Mouse (Mus musculus): Measurements from ENCODE around the gene Nrsn2. TPM values are rescaled to one million over a fixed set of nuclear protein-coding genes. Genes with fewer than 3 reads are reported as not detected.

Gene Nrsn2
- total RNA-seq, 2 experiments from 2014 or later = 38.3 to 57.6 TPM

- DNase-seq (ENCODE audit: low spot score in 2 of 2) = no peak
- intact Hi-C loops (cut with DNase I) = no loop called here
Measured at GRCm38 (mm10) chr2:152323971-152324370, 52.5 kb downstream of the Nrsn2 start.

GRCm38 (mm10) chr2:152322198-152322597 is 54.2 kb downstream of the Nrsn2 start:
- intact Hi-C loops (cut with DNase I) = no loop called here

GRCm38 (mm10) chr2:152321558-152321957 is 54.9 kb downstream of the Nrsn2 start:
- DNase-seq (ENCODE audit: low spot score in 2 of 2) = no peak
- intact Hi-C loops (cut with DNase I) = no loop called here

More at GRCm38 (mm10) chr2:152322198-152322597, 54.2 kb downstream of the Nrsn2 start:
- no peak for DNase-seq (ENCODE audit: low spot score in 2 of 2)

Other genes with a start within 250 kb of the Nrsn2 start
- 1 to 10 TPM in 1 of 2 experiments, under 1 TPM in 1; 0.75 to 1.2 TPM for gene Tcf15, start 233.1 kb downstream of the Nrsn2 start, total RNA-seq (2021)
- 100 to 1,000 TPM; 107 TPM for gene Csnk2a1, start 149.8 kb downstream of the Nrsn2 start, total RNA-seq (2021)
- gene Tbc1d20, start 82.8 kb downstream of the Nrsn2 start, total RNA-seq (2021) = 10 to 100 TPM; 50.1 to 54.8 TPM
- 100 to 1,000 TPM; 107 to 116 TPM for gene Rbck1, start 44.0 kb downstream of the Nrsn2 start, total RNA-seq (2021)
- under 1 TPM; 0.34 to 0.99 TPM for gene Trib3, start 32.6 kb downstream of the Nrsn2 start, total RNA-seq (2021)
- 10 to 100 TPM; 17.9 to 22.0 TPM for gene Sox12, start 21.4 kb upstream of the Nrsn2 start, total RNA-seq (2021)
- 10 to 100 TPM in 1 of 2 experiments, 1 to 10 TPM in 1; 8.7 to 11.9 TPM for gene Zcchc3, start 38.4 kb upstream of the Nrsn2 start, total RNA-seq (2021)
- 1 to 10 TPM; 3.1 to 3.3 TPM for gene 6820408C15Rik, start 38.9 kb upstream of the Nrsn2 start, total RNA-seq (2021)
- gene Defb23, start 88.0 kb upstream of the Nrsn2 start, total RNA-seq (2021) = not detected
- gene Defb20, start 100.4 kb upstream of the Nrsn2 start, total RNA-seq (2021) = not detected
- gene Defb22, start 113.5 kb upstream of the Nrsn2 start, total RNA-seq (2021) = not detected
- gene Defb26, start 135.1 kb upstream of the Nrsn2 start, total RNA-seq (2021) = not detected
- gene Defb28, start 141.6 kb upstream of the Nrsn2 start, total RNA-seq (2021) = not detected
- not detected for gene Defb29, start 163.5 kb upstream of the Nrsn2 start, total RNA-seq (2021)
- not detected for gene Gm17416, start 192.7 kb upstream of the Nrsn2 start, total RNA-seq (2021)
- not detected for gene Defb21, start 196.1 kb upstream of the Nrsn2 start, total RNA-seq (2021)
- not detected for gene Defb19, start 203.7 kb upstream of the Nrsn2 start, total RNA-seq (2021)
- gene Defb45, start 222.8 kb upstream of the Nrsn2 start, total RNA-seq (2021) = not detected
- not detected for gene Defb36, start 227.7 kb upstream of the Nrsn2 start, total RNA-seq (2021)
- not detected for gene Defb25, start 246.4 kb upstream of the Nrsn2 start, total RNA-seq (2021)

All from left cerebral cortex, postnatal 14 days (tissue).